Mouse (Mus musculus): ENCODE data around the gene Pygm.

Gene Pygm

DNA sequence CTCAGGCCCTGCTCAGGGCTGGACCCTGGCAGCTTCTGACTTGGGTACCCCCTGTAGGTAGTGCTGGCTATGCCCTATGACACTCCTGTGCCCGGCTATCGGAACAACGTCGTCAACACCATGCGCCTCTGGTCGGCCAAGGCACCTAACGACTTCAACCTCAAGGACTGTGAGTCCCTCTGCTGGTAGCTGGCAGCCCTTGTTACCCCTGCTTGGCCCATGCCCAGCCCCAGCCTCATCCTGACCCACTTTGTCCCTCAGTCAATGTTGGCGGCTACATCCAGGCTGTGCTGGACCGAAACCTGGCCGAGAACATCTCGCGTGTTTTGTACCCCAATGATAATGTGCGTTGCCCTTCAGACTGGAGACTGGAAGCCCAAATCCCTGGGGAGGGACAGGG lies 3.8 kb downstream of the Pygm start:
- peak; percentile 66 for DNase-seq

DNA sequence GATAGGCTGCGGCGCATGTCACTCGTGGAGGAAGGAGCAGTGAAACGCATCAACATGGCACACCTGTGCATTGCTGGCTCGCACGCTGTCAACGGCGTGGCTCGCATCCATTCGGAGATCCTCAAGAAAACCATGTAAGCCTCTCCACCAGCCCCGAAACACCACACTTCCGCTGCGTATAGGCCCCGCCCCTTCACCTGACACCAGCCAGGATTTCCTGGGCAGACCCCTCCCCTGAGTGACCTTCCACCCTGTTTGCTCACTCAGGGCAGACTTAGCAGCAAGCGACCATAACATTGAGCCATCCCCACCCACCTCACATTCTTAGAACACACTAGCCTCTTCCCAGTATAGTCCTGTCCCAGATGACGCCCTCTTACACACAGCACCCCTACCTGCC lies 5.6 kb downstream of the Pygm start:
- no peak for DNase-seq

DNA sequence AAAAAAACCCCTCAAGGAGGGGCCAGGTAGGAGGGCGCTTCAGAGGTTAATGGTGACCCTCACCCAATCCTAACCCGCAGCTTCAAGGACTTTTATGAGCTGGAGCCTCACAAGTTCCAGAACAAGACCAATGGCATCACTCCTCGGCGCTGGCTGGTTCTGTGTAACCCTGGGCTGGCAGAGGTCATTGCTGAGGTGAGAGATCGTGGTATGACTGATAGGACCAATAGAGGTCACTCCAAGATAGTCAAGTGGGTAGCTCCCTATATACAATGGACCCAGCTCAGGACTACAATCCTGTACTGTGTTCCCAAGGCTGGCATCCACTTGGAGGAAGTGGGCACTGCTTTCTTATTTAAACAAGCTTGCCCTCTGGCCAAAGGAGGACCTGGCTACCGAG lies 6.1 kb downstream of the Pygm start:
- DNase-seq: no peak

DNA sequence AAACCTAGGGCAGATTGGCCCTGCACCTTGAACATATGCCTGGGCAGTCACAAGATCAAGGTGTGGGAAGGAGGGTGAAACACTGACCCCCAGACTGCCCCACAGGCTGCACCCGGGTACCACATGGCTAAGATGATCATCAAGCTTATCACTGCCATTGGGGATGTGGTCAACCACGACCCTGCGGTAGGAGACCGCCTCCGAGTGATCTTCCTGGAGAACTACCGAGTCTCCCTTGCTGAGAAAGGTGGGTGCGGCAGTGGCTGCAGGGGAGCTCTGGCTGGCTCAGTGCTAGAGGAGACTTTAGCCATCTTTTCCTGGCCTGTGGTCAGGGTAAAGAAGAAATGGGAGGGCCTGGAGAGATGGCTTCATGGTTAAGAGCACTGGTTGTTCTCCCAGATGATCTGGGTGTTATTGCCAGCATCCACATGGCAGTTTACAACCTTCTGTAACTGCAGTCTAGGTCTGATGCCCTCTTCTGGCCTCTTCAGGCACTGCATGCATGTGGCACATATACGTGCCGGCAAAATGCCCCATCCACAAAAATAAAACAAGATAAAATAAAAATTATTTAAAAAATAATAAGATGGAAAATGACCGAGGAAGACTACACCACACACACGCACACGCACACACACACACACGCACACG lies 8.7 kb downstream of the Pygm start:
- DNase-seq: no peak

DNA sequence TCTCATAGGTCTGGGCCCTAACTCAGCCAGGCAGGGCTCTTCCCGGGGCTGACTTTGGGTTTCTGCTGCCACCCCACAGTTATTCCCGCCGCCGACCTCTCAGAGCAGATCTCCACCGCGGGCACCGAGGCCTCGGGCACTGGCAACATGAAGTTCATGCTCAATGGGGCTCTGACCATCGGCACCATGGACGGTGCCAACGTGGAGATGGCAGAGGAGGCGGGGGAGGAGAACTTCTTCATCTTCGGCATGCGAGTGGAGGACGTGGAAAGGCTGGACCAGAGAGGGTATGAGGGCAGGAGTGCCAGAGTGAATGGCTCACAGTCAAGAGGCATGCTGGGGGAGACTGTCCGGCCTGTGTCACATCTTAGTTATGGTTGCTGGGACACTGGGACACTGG lies 9.4 kb downstream of the Pygm start:
- no peak for DNase-seq

DNA sequence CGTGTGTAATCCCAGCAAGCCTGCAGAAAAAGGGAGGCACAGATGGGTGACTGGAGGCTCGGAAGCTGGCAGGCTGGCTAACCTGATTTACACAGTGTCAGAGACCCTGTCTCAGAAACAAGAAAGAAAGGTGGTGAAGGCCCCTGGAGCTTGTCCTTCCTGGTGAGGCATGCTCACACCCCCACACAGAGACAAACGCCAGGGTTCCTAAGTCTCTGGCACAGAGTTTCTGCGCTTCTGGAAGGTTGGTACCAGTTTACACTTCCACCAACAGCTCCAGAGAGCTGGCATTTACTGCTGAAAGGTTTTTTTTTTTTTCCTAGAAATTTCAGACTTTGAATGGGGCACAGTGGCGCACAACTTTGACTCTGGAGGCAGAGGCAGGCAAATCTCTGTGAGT lies 12.0 kb downstream of the Pygm start:
- no peak for DNase-seq

DNA sequence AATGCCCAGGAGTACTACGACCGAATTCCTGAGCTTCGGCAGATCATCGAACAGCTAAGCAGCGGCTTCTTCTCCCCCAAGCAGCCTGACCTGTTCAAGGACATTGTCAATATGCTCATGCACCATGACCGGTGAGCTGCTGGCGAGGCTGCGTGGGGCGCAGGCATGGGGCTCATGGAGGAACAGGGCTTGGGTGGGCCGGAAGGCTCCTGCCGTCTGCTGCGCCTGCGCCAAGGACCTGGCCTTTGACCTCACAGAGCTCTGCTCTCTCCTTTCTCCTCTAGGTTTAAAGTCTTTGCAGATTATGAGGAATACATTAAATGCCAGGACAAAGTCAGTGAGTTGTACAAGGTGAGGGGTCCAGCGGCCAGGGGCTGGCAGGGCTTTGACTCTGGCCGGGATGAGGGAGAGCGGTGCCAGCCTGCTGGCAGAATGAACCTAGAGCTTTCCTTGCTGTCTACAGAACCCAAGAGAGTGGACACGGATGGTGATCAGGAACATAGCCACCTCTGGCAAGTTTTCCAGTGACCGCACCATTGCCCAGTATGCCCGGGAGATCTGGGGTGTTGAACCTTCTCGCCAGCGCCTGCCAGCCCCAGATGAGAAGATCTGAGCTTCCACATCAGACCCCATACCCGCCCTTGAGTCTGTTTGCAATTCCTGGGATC lies 13.5 kb downstream of the Pygm start:
- no peak for DNase-seq

DNA sequence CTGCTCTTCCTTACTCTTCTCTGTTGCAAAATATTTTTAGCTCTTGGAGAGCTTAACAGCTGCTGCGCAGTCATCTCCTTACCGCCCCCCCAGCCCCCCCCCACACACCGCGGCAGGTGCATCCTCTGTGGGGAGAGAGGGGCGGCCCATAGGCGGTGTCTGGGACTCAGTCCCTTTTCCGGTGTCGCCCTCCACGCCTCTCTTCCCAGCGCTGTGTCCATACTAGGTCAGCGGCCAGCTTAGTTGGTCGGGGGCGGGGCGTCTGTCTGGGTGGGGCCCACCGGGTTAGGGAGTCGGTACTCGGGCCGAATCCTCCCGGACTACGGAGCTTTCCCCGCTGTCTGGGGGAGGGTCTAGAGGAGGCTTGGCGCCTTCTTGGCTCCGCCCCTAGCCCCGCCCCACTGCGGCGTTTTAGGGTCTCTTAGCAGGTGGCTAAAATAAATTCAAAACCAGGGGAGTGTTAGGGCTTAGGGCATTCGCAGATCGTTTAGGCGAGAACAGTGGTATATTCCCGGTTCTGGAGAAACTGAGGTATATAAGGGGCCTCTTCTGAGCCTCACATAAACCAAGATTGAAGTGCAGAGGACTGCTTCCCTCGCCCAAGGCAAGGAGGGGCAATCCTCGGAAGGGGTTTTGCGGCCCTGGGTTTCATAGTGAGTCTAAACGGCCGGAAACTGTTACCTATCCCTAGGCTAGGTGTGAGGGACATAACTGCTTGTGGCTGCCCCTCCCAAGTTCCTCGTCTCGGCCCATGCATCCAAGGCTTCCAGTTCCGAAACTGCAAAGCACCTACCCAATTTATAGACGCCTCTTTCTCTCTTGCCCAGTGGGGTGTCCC lies 14.5 kb downstream of the Pygm start:
- DNase-seq: peak; percentile 63

DNA sequence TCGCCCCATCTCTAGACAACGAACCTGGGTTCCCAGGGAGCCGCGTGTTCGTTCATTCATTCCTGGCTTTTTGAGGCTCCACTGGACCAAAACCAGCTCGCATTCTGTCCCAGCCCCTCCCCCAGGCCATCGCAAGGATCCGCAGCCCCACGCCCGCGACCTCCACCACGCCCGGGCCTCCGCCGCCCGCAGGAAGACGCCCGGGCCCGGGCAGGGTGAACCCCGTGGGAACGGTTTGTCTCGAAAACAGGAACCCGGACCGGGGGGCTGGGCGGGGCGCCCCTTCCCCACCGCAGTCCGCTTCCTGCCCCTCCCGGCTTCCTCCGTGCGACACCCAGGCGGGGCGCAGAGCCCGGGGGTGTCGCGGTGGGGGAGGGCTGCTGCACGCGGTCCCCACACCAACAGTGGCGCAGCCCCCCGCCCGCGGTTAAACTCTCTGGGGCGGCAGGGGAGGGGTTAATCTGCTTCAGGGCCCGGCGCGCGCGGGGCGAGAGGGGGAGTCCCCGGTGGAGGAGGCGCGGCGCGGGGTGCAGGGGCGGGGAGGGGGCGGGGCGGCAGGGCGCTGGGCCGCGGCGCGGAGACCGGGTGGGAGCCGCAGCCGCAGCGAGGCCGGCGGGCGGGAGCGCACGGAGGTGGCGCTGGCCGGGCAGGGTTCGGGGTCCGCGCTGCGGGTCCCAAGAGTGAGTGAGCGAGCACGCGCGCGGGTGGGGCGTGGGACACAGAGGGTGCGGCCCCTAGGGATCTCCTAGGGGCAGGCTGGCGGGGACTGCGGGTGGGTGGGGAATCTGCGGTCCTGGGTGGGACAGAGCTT lies 15.3 kb downstream of the Pygm start, which contains the start of gene Rasgrp2:
Rasgrp2 (plus strand) TSS at position 56 of the 811 bp plus-strand sequence.
- no peak for DNase-seq

DNA sequence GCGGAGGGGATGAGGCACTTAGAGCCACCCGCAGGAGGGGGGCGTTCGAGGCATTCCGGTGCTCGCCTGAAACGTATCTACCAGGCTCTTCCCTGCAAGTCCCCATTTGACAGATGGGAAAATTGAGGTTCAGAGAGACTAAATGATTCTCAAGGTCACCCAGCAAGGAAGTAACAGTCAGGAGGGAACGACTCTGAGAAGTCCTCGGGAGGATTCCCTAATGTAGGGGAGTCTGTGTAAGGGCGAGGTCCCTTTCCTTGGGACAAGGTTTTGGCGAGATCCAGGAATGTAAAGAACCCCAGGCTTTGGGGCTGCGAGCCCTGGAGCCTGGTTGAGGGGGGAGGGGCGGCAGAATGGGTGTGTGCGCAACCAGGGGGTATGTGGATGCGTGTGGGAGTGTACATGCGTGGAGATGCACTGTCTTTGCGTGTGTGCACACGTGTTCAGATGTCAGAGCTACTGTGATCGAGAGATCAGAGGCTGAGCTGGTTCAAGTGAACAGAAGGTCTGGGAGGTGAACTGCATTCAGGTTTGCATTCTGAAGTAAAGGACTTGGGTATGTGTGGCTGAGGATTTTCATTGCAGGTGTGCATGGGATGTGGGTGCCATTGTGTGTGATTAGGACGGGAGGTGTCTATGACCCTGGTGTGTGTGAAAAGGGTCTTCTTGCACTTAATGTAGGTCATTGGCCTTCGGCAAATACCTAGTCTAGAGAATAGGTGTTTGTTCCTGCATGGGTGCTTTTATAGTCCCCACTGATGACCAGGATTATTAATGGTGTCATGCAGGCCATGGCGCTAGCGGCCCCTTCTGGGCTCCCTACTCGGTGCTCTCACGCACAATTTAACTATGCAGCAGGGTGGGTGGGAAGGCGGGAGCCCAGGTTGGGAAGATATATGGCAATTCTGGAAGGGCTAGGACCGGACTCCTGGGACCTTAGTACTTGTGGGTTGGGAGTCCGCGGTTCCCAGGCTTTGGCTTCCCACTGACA lies 16.2 kb downstream of the Pygm start:
- no peak for DNase-seq

DNA sequence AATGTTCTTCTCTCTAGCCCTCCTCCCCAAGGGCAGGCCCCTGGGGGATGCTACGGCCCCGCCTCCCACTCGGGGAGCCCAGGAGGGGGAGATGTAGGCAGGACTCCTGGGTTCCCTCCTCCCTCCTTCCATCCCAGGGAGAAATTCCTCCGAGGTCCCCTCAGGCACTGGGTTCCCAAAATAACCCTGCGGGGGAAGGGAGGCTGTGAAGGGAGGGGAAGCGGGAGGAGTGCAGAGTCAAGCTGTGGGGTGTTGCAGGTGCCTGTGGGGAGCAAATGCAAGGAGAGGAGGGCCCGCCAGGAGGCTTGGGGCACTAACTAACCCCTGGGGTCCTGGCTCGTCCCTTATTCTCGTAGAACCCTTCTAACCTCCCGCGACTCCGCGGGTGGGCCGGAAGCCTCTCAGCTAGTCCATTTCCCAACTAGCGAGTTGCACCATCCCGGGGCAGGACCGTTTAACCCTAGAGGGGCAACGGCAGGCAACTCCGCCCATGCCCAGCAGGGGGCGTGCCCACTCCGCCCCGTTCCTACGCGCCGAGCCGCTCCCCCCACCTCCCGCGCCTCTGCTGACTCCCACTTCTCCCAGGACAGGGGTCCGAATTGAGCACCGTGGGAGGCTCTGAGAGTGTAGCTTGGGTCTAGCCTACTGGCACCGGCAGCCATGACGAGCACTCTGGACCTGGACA lies 17.1 kb downstream of the Pygm start:
- DNase-seq: no peak

DNA sequence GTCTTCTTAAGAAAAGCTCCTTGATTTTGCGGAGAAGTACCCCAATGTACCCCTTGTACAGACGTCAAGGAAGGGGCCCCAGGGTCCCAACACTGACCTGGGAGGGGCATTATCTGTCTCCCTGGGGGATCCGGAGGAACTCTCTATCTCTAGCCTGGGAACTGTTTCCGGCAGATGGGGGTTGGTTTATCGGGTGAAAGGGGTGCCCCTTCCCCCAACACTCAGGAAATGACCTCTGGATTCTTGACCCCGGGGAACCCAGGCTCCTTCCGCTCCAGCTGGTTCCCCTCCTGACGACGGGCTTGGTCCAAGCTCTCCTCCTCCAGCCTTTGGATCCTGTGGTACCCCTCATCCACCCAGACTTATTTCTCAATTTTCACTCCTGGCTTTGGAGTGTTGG lies 17.8 kb downstream of the Pygm start:
- DNase-seq: no peak

DNA sequence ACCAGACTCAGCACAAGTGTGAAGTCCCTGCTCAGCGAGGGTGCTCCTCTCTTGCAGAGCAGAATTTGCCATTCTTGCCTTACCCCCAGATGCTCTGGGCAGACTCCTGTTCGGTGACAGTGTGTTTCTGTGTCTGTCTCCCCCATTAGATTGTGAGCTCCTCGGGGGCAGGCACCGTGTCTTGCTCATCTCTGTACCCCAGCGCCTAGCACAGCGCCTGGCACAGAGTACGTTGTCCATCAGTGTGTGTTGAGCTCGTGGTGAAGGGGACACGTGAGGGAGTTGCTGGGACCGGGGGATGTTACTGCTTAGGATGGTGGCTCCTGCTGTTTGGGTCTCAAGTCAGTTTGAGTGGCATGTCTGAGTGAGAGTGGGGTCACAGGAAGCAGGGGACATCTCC lies 19.7 kb downstream of the Pygm start:
- no peak for DNase-seq

DNA sequence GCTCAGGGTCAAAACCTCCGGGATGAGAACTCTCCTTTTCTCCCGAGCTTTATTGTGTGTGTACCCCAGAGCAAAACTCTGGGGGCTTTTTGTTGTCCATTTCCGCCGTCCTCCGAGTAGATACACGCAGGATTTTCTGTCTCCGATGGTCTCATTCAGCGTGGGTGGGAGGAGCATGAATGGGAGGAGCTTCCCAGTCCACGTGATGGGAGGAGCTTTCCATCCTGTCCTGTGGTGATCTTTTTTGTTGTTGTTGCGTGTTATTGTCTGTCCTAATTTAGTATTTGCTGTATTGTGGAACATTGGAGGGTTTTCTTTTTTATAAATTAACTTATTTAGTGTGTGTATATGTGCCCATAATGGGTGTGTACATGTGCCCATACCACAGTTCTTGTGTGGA lies 21.2 kb downstream of the Pygm start:
- DNase-seq: no peak

DNA sequence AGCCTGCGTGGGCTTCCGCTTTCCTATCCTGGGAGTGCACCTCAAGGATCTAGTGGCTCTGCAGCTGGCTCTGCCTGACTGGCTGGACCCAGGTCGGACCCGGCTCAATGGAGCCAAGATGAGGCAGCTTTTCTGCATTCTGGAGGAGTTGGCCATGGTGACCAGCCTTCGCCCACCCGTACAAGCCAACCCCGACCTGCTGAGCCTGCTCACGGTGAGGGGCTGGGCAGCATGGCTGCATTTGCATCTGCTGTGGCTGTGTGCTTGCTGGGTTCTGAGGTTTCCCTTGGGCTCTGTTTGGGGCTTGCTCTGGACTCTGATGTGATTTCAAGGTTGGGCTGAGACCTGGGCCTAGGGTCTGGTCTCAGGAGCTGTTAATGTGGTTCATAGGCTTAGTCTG lies 22.9 kb downstream of the Pygm start:
- DNase-seq: no peak

DNA sequence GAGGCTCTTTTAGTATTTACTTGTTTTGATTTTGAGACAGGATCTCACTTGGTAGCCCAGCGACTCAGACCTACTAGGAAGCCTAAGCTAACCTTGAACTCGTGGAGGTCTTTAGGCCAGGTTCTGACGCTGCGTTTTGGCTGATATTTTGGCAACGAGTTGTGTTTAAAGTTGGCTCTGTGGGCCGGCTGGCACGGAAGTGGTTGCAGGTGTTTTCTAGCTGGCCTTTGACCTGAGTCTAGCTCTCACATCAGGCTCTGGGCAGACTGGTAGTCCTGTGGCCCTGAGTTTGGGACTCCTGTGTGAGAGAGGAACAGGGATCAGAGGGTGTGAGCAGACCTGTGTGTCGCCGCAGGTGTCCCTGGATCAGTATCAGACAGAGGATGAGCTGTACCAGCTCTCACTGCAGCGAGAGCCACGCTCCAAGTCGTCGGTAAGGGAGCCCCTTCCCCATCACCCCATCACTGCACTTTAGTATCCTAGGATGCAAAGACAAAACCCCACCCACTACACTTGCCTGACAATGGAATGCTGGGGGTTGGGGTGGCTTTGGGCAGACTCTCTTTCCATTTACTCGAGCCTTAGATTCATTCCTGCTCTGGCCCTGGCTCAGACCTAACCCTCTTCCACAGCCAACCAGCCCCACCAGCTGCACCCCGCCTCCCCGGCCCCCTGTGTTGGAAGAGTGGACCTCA lies 23.8 kb downstream of the Pygm start:
- DNase-seq: no peak

DNA sequence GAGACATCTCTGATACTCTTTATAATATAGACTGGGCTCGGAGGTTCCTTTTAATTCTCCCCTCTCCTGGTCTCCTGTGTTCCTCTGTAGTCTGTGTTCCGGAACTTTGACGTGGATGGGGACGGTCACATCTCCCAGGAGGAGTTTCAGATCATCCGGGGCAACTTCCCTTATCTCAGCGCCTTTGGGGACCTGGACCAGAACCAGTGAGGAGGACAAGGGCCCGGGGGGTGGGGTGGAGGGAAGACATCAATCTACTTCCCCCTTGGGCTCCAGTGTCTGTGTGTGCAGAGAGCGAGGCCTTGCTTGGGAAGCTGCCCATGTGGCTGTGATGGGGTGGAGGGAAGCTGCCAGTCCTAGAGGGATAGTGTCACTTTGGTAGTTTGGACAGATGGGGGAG lies 24.6 kb downstream of the Pygm start:
- no peak for DNase-seq

DNA sequence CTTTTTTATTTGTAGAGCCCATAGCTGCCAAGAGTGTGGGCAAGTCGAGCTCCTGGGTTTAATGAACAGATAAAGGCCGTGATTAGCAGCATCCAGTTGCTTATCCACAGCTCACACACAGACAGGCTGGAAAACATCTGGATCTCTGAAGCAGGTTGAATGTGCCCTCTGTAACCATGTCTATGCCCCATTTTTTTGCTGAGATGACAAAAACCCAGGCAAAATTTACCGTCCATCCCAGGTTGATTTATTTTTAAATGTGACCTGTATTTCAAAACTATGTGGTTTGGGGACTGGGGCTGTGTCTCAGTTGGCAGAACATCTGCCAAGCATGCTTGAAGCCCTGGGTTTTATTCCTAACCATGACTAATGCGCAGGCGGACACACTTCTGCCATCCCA lies 25.0 kb downstream of the Pygm start:
- no peak for DNase-seq

DNA sequence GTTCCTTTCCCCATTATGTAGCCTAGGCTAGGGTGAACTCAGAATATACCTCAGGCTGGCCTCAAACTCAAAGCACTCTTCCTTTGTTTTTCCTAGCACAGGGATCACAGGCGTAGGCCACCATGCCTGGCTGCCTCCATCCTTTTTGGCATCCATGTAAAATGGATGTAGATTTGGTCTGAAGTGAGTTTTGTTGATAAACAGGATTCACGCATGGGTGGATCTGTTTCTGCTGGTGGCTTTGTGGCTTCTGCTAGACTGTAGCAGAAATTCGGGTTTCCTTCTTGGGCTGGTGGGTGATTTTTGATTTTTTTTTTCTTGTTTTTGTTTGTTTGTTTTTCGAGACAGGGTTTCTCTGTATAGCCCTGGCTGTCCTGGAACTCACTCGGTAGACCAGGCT lies 25.7 kb downstream of the Pygm start:
- DNase-seq: no peak

DNA sequence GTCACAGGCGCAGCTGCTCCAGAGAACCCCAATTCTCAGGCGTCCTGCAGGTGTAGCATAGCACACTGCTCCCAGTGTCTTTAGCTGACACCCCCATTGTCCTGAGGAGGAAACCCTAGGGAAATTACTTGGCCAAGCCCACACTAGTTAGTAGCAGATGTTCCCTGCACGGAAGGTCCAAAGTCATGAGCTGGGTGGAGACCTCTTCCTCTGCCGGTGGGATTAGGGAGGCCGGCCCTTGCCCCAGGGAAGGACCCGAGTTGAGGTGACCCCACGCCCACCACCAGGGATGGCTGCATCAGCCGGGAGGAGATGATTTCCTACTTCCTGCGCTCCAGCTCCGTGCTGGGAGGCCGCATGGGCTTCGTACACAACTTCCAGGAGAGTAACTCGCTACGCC lies 28.6 kb downstream of the Pygm start:
- no peak for DNase-seq

DNA sequence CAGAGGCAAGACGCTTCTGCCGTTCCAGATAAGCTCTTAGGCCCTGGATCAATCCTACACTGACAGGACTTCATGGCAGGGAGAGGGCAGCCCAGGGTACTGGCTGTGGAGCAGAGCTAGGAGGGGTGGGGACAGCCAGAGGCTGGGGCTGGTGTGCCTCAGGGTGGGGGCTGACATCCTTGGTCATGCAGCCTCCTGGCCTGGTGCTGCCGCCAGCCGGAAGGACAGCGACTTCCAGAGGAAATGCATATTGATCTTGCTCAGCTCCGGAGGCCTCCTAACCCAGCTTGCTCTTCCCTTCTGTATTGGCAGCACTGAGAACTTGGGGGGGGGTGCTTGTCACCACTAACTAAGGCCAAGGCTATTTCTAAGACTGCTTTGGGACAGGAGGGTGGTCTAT lies 31.3 kb downstream of the Pygm start:
- DNase-seq: no peak

Data from cerebellum, adult 11 months (tissue).